Mouse (Mus musculus) right cerebral cortex, postnatal 4 days (tissue): ENCODE data around the gene Vcam1.

ENCODE experiments used
- DNase-seq: peaks from one replicate; pipeline ENCODE4 v3.0.0-alpha.2; 2022

The Vcam1 gene

GRCm38 (mm10) chr3:116080166-116080788 is 49.2 kb downstream of the Vcam1 start:
- DNase-seq = no peak

GRCm38 (mm10) chr3:116078490-116078889 is 51.0 kb downstream of the Vcam1 start:
- no peak for DNase-seq

- no peak for DNase-seq
Observed at GRCm38 (mm10) chr3:116076739-116077138, 52.7 kb downstream of the Vcam1 start.

- no peak for DNase-seq
Observed at GRCm38 (mm10) chr3:116072584-116072983, 56.9 kb downstream of the Vcam1 start.

GRCm38 (mm10) chr3:116062141-116062540 is 67.3 kb downstream of the Vcam1 start:
- no peak for DNase-seq

- DNase-seq = no peak
Observed at GRCm38 (mm10) chr3:116060320-116060719, 69.2 kb downstream of the Vcam1 start.
